ENCODE assay signal across 9 mouse cellular contexts in genomic region chr1:121215843-121216242, GRCm38 (mm10).
DNase-seq lines count a peak whose midpoint lies in the region; ATAC-seq and TF ChIP-seq lines count a peak whose summit lies in the region.
"Had no signal": no experiment of that assay in that cellular context is flagged by ENCODE, and none has a peak within 500 bp of the region (broad histone marks: within the 10 kb centered on the region; RNA-seq: fewer than 3 reads in every experiment).

No protein-coding gene starts in this region.

- WGBS in liver, adult 2 months = 15% methylated on average over 2 of the region's 2 CpGs
- WGBS in liver, embryonic 11.5 days = 27% methylated on average over 2 of the region's 2 CpGs

- no peaks in the 10 kb centered on the region for H3K9me3 ChIP-seq in liver, embryonic 11.5 days (ENCODE audit: control insufficient read depth, low read length)
- H3K9me3 ChIP-seq in ES-Bruce4 (replicated peaks; ENCODE audit: control insufficient read depth, insufficient read depth, low read length, poor library complexity, severe bottlenecking) = no peaks in the 10 kb centered on the region

- peak; percentile 66 for TF ChIP-seq CTCF in liver, adult 2 months (IDR thresholded peaks at IDR 0.05; ENCODE audit: low read depth, low read length)
- TF ChIP-seq CTCF in ES-Bruce4 (IDR thresholded peaks at IDR 0.05; ENCODE audit: low read depth, low read length) = peak; percentile 64
- peak; percentile 54; the same call in 1 of the 2 replicates for TF ChIP-seq CTCF in embryonic fibroblast, embryonic 13.5 days (IDR thresholded peaks at IDR 0.05; ENCODE audit: borderline replicate concordance, insufficient read depth, low read length)

- H3K27me3 ChIP-seq in liver, adult 2 months (ENCODE audit: control insufficient read depth, insufficient read depth, low read length) = no peaks in the 10 kb centered on the region
- no peaks in the 10 kb centered on the region for H3K27me3 ChIP-seq in liver, embryonic 11.5 days (replicated peaks; ENCODE audit: control insufficient read depth, insufficient read depth, low read length)
- H3K27me3 ChIP-seq in ES-Bruce4 (ENCODE audit: control insufficient read depth, insufficient read depth, low read length, poor library complexity, severe bottlenecking) = no peaks in the 10 kb centered on the region

- no peak for ATAC-seq in liver, embryonic 11.5 days (replicated peaks; ENCODE audit: low FRiP score)

- H3K9ac ChIP-seq in liver, adult 2 months (ENCODE audit: low read depth, low read length) = no peak overlapping the region
- H3K9ac ChIP-seq in liver, embryonic 11.5 days (ENCODE audit: low read depth, low read length) = no peak overlapping the region
- no peak overlapping the region for H3K9ac ChIP-seq in ES-Bruce4 (ENCODE audit: low read depth, poor library complexity, severe bottlenecking)

- no peak overlapping the region for H3K4me3 ChIP-seq in liver, adult 2 months (ENCODE audit: insufficient read depth, low read depth, low read length)
- no peak overlapping the region for H3K4me3 ChIP-seq in liver, embryonic 11.5 days (ENCODE audit: low read depth, low read length)
- no peak overlapping the region for H3K4me3 ChIP-seq in ES-Bruce4 (ENCODE audit: low read depth, low read length)
- no peak overlapping the region for H3K4me3 ChIP-seq in embryonic fibroblast, embryonic 13.5 days (ENCODE audit: insufficient read depth, low read length)

- intact Hi-C loops in left cerebral cortex, postnatal 10 days (cut with DNase I) = no loop called here

- peak; percentile 3 for DNase-seq in cerebellum, adult 11 months
- DNase-seq in cerebellum, adult 9-10 months = no peak
- peak; percentile 9 for DNase-seq in liver, adult 2 months (ENCODE audit: extremely low read depth, low read depth, low spot score)
- DNase-seq in liver, embryonic 11.5 days (ENCODE audit: low spot score) = no peak
- no peak for DNase-seq in thymus, postnatal 14 days
- DNase-seq in left cerebral cortex, postnatal 10 days (ENCODE audit: extremely low spot score in 1 of 2, low spot score in 2 of 2) = no peak

- H3K36me3 ChIP-seq in liver, adult 2 months (ENCODE audit: control insufficient read depth, insufficient read depth, low read length) = no peaks in the 10 kb centered on the region
- H3K36me3 ChIP-seq in liver, embryonic 11.5 days (ENCODE audit: control insufficient read depth, insufficient read depth, low read length) = no peaks in the 10 kb centered on the region
- H3K36me3 ChIP-seq in ES-Bruce4 (ENCODE audit: control insufficient read depth, insufficient read depth, low read length, poor library complexity, severe bottlenecking) = no peaks in the 10 kb centered on the region
- H3K36me3 ChIP-seq: G1E had no signal

- TF ChIP-seq EP300 in ES-Bruce4 (IDR thresholded peaks at IDR 0.05; ENCODE audit: insufficient read depth, low read depth, low read length) = no peak

- TF ChIP-seq POLR2A in liver, adult 2 months (IDR thresholded peaks at IDR 0.05; ENCODE audit: extremely low read depth, insufficient read depth, low read length) = no peak
- TF ChIP-seq POLR2A in ES-Bruce4 (IDR thresholded peaks at IDR 0.05; ENCODE audit: insufficient read depth, low read length) = no peak
- TF ChIP-seq POLR2A in embryonic fibroblast, embryonic 13.5 days (IDR thresholded peaks at IDR 0.05; ENCODE audit: low read depth, low read length) = no peak

- H3K4me2 ChIP-seq in liver, embryonic 11.5 days = no peak overlapping the region

- H3K79me2 ChIP-seq in liver, adult 2 months (ENCODE audit: control insufficient read depth, insufficient read depth, low read length) = no peaks in the 10 kb centered on the region

- no peaks in the 10 kb centered on the region for H3K4me1 ChIP-seq in liver, adult 2 months (ENCODE audit: control insufficient read depth, insufficient read depth, low read length)
- H3K4me1 ChIP-seq in liver, embryonic 11.5 days (replicated peaks; ENCODE audit: control insufficient read depth, insufficient read depth, low read length) = no peaks in the 10 kb centered on the region
- no peaks in the 10 kb centered on the region for H3K4me1 ChIP-seq in ES-Bruce4 (ENCODE audit: control insufficient read depth, insufficient read depth, low read length)
- no peaks in the 10 kb centered on the region for H3K4me1 ChIP-seq in embryonic fibroblast, embryonic 13.5 days (ENCODE audit: control insufficient read depth, insufficient read depth, low read length)

- H3K27ac ChIP-seq in liver, adult 2 months (replicated peaks; ENCODE audit: insufficient read depth, low read depth, low read length) = no peak overlapping the region
- H3K27ac ChIP-seq in liver, embryonic 11.5 days (ENCODE audit: low read depth, low read length) = no peak overlapping the region
- H3K27ac ChIP-seq in ES-Bruce4 (ENCODE audit: insufficient read depth, low read length) = no peak overlapping the region
- no peak overlapping the region for H3K27ac ChIP-seq in embryonic fibroblast, embryonic 13.5 days (ENCODE audit: insufficient read depth, low read length)

Comparison
In these comparisons a context has a peak if more than half of its experiments do, and no peak if none do; other contexts are left out.
1. DNase-seq: peak in cerebellum, adult 11 months (single experiment) and liver, adult 2 months (single experiment); none in cerebellum, adult 9-10 months (single experiment), liver, embryonic 11.5 days (single experiment), thymus, postnatal 14 days (single experiment) and left cerebral cortex, postnatal 10 days (0 of 2).
2. Peak in every context shown above with its lines, with median percentiles within 50 percentile points of each other: CTCF ChIP-seq.